Mouse (Mus musculus): ENCODE data around the gene Asf1b.
"Not testable (repeated sequence)": the region's sequence is repeated elsewhere in the genome, so short reads cannot be mapped to it uniquely, and the experiment has no call there.

The Asf1b gene

GRCm38 (mm10) chr8:83964015-83964765 lies 8.9 kb downstream of the Asf1b start:
- DNase-seq (ENCODE audit: low spot score): no peak

DNA sequence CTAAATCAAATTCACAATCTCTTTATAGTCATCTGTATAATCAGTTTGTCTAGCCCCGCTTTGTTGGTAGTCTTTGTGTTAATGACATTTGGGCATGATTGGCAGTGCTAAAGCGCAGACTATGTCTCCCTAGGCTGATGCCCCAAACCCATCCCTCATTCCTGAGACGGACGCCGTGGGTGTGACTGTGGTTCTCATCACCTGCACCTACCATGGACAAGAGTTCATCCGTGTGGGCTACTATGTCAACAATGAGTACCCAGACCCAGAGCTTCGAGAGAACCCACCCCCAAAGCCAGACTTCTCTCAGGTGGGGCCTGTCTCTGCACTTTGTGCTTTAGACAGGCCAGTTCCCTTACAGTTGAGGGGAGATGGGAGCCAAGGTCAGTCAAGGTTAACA lies 12.4 kb downstream of the Asf1b start:
- DNase-seq (ENCODE audit: low spot score): no peak

DNA sequence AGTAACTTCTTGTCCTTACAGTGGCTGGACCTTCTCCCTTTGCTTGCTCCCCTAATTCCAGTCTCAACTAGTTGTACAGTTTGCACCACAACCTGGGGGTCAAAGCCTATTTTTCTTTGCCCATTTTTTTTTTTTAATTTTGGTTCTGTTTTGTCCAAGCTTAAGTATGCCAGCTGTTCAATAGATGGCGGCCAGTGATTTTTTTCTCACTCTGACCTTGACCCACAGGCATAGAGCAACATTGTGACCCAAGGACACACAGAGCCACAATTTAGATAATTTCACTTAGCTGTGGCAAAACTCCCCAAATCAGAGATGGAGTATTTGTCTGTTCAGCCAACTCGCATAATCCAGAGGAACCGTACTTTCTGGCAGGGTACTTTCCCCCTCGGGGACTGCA lies 15.8 kb downstream of the Asf1b start:
- DNase-seq (ENCODE audit: low spot score): no peak

DNA sequence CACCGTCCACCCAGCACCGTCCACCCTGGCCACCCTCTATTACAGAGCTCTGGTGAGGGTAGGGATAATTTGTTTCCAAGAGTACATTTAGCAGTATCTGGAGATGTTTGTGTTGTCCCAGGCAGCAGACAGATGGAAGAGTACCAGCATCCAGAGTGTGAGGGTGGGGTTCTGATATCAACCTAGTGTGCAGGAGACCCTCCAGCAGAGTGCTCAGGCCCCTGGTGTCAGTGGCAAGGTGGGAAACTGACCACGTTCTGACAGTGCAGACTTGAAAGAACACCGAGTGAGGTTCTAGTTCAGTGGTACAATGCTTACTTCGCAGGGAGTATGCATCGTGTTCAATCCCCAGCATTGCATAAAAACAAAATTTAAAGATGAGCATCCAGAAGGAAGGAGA lies 16.4 kb downstream of the Asf1b start:
- no peak for DNase-seq (ENCODE audit: low spot score)

DNA sequence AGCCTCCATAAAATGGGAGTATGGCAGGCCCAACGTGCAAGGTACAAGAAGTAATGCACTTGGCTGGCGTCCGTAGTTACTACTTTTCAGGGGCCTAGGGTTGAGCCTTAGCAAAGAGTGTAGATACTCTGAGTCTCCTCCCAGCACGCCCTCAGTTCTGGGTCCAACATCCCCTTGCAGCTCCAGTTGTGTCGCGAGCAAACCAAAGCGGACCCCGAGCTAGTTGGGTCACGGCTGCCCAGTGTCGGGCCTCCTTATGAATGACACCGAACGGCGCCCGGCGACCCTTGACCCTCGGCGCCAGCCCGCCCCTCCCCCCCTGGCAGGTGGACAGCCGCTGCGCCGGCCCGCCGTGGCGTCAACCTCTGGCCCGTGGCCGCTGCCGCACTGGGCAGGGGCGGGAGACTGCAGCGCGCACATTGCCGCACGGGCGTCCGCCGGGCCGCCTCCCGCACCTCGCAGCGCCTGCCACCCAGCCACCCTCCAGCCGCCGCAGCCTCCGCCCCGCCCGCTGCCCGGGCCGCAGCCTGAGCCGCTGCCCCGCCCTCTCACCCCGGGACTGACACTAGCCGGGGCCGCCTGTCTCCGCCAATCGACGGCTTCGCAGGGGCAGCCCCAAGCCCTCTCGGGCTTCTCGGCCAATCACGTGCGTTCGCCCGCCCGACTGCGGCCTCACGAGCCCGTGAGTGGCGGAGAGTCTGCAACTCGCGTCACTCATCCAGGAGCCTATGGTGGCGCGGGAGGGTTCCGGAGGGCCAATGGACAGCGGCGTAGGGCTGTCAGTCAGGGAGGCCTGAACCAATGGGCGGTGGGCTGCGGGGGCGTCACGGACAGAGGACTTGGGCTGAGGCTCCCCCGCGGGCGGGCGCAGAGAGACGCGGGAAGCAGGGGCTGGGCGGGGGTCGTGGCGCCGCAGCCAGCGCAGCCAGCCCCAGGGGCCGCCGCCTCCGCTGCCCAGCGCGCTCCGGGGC lies 17.1 kb downstream of the Asf1b start, which contains the start of gene Prkaca:
Prkaca (plus strand) TSS at position 844 of the 971 bp plus-strand sequence.
- peak; percentile 99 for DNase-seq (ENCODE audit: low spot score)

GRCm38 (mm10) chr8:83973161-83974031 lies 18.1 kb downstream of the Asf1b start:
- DNase-seq (ENCODE audit: low spot score): no peak

DNA sequence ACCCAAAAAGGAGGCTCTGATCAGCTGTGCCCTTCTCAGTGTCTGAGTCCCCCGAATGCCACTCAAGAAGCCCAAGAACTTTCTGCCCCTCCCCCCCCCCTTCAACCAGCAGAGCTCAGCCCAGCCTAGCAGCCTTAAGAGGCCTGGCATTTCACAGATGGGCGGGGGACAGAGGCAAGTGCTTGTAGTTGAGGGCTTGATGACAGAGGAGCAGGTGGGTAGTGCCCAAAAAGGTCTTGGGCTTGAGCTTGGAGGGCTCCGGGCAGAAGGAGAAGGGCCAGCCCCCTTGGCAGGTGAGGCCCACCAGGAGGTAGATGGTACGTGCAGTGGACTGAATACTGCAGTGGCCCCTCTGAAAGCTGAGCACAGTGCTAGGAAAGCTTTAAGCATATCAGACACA lies 19.2 kb downstream of the Asf1b start:
- DNase-seq (ENCODE audit: low spot score): no peak

- DNase-seq (ENCODE audit: low spot score): no peak
Measured at GRCm38 (mm10) chr8:83976101-83976630, 20.9 kb downstream of the Asf1b start.

DNA sequence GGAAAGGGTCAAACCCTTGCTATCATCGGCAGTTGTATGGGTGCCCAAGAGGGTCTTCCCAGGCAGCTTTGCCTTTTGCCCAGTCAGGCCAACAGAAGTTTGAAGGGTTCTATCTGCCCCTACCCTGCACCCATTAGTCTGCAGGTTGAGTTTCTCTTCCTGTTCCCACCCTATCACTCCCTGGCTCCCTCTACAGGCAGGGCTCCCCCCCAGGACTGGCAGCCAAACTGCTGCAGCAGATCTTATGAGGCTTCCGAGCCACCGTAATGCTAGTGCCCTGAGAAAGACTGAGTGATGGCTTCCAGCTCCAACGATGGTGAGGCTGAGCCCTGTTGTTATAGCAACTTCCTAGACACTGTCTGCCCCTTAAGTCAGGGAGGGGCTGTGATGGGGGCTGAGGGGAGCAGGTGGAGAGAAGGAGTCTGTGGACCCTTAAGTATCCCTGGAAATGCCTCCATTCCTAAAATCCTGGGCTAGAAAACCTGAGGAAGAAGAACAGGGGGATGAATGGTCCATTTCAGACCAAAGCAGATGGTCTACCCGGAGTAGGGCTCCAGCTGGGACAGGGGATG lies 21.6 kb downstream of the Asf1b start:
- no peak for DNase-seq (ENCODE audit: low spot score)

GRCm38 (mm10) chr8:83977646-83978045 lies 22.3 kb downstream of the Asf1b start:
- no peak for DNase-seq (ENCODE audit: low spot score)

DNA sequence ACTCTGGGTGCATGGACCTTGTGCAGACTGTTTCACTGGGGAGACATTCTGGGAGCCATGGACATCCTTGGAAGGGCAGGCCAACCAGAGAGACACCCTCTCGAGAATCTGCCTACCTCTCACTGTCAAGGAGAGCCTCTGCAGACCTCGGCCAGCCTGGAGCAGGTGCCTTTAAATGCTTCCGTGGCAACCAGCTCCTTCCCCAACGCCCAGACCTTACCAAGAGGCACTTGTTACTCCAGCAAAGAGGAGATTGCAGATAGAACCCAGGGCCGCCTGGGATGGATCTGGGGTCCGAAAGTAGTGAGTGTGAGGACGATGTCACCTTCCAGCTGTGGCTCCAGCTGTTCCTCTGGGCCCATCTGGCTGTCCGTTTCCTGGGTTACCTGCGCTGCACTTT lies 22.9 kb downstream of the Asf1b start:
- DNase-seq (ENCODE audit: low spot score): no peak

DNA sequence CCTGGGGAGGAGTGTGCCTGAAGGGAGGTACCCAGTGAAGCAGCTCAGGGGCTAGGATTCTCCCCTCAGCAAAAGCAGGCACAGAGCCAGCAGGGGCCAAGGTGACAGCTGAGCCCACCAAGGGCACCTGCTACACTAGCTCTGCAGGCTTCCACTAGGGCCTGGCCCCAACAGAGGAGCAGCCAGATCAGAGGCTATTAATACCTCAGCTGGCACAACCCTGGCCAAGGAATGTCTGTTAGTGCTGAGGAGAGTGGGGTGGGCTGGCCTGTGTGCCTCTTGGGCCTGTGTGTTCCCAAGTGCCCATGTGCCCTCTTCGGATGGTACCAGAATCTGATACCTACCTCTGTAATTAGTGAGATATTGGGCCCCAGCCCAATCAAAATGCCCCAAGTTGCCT lies 24.9 kb downstream of the Asf1b start:
- DNase-seq (ENCODE audit: low spot score): no peak

DNA sequence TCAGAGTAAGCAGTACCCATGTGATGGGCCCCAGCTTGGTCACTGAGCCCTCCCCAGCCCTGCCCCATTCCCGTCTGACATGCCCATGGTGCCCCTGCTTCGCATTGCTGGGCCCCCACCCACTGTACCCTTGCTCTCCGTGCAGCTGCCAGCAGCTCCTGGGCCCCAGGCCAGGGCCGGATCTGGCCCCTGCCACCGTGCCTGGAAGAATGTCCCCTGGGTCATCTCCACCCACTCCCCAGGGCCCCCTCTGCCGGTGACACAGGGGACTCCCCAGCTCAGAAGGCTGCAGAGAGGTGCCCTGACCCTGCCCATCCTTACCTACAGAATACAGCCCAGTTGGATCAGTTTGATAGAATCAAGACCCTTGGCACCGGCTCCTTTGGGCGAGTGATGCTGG lies 25.5 kb downstream of the Asf1b start:
- DNase-seq (ENCODE audit: low spot score): no peak

GRCm38 (mm10) chr8:83981533-83981932 lies 26.2 kb downstream of the Asf1b start:
- no peak for DNase-seq (ENCODE audit: low spot score)

DNA sequence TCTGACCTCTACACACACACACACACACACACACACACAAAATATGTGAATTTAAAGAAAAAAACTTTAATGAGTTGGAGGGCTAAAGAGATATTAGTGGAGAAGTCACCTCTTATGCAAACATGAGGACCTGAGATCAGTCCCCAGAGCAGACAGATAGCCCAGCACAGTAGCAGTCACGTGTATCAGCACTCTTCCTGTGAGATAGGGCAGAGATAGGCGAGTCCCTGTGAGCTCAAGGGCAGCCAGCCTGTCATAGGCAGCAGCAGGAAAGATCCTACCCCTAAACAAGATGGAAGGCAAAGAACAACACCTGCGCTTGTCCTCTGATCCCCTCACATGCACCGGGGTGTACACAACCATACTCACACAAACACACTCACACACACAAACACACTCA lies 27.1 kb downstream of the Asf1b start:
- no peak for DNase-seq (ENCODE audit: low spot score)

- DNase-seq (ENCODE audit: low spot score): not testable (repeated sequence)
Measured at GRCm38 (mm10) chr8:83983222-83983621, 27.9 kb downstream of the Asf1b start.

DNA sequence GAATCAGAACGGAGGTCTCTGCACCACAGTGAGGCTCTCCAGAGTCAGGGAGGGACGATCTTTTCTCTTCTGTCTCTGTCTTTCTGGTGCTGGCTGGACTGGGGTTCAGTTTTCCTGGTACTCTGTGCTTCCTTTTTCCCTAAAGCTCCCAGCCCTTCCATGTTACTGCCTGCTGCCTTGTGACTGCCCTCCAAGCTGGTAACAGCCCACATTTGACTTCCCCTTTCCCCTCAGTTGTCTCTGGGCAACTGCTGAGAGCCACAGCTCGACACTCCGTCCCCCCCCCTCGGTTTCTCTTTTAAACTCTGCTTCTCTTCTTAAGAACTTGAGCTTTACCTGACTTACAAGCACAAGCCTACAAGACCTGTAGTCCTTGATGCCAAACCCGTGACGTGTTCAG lies 33.9 kb downstream of the Asf1b start:
- DNase-seq (ENCODE audit: low spot score): no peak

GRCm38 (mm10) chr8:83990170-83990569 lies 34.9 kb downstream of the Asf1b start:
- no peak for DNase-seq (ENCODE audit: low spot score)

DNA sequence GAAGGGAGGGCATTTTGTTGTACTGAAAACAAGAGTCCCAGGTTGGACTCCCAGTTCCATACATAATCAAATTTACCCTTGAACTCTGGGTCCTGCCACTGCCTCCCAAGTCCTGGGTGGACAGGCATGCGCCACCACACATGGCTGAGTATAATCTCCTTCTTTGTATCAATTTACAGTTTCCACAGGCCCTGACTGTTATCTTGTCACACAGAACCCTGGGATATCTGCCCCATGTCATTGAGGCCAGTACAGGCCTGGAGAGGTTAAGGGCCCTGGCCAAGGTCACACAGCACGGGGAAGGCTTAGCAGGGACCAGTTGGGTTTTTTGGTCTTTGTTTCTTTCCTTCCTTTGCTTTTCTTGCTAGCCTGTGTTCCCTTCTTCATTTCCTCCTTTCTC lies 37.2 kb downstream of the Asf1b start:
- no peak for DNase-seq (ENCODE audit: low spot score)

DNA sequence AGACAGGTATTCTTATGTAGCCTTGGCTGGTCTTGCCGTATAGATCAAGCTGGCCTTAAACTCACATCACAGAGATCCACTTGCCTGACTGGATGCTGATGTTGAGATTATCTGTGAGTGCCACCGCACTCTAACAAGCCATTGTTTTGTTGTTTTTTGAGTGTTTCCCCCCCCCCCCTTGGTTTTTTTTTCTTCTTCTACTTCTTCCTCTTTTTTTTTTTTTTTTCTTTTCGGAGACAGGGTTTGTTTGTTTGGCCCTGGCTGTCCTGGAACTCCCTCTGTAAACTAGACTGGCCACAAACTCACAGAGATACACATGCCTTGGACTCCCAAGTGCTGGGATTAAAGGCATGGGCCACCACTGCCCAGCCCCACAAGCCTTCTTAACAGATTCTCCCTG lies 38.7 kb downstream of the Asf1b start:
- no peak for DNase-seq (ENCODE audit: low spot score)

- DNase-seq (ENCODE audit: low spot score): no peak
Measured at GRCm38 (mm10) chr8:83995973-83996372, 40.7 kb downstream of the Asf1b start.

Measured in layer of hippocampus, adult 11-12 months (tissue).